Mouse (Mus musculus) layer of hippocampus, adult 2 months (tissue): ENCODE measurements around the gene Atf2. TPM values are rescaled to one million over a fixed set of nuclear protein-coding genes. Genes with fewer than 3 reads are reported as not detected.

Experiments used
- DNase-seq, 2 experiments: peaks; one replicate each; pipeline ENCODE4 v3.0.0; 2022; ENCODE audit warnings: low spot score in 2 of 2
- H3K27ac ChIP-seq: fragments of 200-600 bp; 2 replicates; pipeline ENCODE4 v1.8.1; 2022
- H3K4me3 ChIP-seq: fragments of 200-600 bp; 2 replicates; pipeline ENCODE4 v1.8.1; 2022; ENCODE audit warnings: mild to moderate bottlenecking
- CTCF ChIP-seq: fragments of 200-600 bp; conservative IDR thresholded peaks from 2 replicates; pipeline ENCODE4 v1.8.1; 2022; ENCODE audit warnings: antibody characterized with exemption, mild to moderate bottlenecking, moderate library complexity
- total RNA-seq, 2 experiments: library from RNA; stranded (reverse); gene quantifications; 2 replicates each; pipeline ENCODE4 v1.2.3; 2021

Gene Atf2
- total RNA-seq, 2 experiments from 2014 or later, result 137 to 151 TPM

DNA sequence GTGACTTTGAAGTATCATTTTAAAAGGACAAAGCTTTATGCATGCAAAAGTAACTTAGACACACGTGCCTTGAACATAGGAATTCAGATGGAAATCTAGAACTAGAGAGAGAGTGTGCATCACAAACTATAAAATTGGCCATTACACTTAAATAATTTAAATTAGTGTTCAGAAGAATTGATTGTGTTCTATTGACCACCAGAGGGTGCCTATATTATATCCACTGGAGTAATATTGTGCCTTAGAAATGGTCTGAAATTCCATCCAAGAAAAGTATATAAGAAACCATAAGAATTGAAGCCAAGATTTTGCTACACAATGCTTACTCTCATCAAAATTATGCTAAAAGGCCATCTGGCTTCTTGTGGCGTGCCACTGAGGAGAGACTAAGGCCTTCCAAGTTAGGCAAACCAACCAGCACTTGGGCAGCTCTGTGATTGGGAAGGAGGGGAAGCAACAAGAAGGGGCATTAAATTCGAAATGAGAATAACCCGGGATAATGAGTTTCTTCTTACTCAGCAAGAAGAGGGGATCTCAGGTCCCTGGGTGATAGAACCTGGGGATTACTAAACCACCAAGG is 113.3 kb downstream of the Atf2 start:
- H3K4me3 ChIP-seq, result no peak overlapping the region
- H3K27ac ChIP-seq, result no peak overlapping the region
- no peak for DNase-seq
- peak; percentile 59 for TF ChIP-seq CTCF

DNA sequence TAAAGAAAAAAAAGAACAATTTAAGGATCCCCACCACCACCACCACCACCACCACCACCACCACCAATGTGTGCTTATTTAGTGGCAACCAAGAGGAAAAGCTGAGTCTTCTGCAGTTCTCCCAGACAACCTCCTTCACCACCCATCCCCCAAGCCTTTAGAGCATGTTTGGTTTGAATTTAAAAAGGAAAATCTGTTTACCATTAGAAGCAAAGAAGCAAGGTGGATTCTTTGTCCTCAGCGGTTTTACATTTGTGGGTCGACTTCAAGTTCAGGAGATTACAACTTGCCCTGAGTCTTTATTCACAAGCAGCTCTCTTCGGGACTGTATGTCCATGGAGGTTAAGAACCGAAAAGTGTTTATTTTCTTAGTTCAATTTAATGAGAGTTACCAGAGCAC is 115.5 kb downstream of the Atf2 start:
- DNase-seq, result no peak
- no peak overlapping the region for H3K27ac ChIP-seq
- no peak for TF ChIP-seq CTCF
- no peak overlapping the region for H3K4me3 ChIP-seq

DNA sequence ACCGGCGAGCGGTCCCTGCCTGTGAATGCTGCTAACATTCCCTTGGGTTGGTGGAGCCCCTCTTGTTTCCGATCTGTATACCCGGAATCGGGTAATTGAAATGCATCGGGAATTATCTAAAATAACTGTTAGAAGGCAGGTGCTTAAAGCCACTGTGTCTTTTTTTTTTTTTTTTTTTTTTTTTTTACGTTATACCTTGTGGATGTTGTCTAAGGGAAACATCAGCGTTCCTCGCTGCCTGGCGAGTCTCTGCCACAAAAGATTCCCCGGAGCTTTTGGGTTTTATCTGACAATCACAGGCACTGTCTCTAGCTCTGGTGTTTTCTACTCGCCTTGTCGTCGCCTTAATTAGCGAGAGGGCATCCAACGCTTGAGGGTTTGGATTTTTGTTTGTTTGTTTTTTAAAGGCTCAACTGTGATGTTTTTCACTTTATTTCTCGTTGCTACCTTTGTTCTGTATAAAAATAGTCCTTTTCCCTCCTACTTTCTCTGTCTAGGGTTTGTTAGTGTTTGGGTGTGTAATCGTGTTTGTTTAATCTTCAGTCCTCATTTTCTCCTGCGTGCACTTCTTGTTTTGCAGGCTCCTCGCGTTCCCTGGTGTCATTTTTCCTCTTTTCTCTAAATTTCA is 116.6 kb downstream of the Atf2 start:
- peak overlapping the region; percentile 93 for H3K4me3 ChIP-seq
- DNase-seq, result no peak
- H3K27ac ChIP-seq, result peak overlapping the region; percentile 91
- no peak for TF ChIP-seq CTCF

DNA sequence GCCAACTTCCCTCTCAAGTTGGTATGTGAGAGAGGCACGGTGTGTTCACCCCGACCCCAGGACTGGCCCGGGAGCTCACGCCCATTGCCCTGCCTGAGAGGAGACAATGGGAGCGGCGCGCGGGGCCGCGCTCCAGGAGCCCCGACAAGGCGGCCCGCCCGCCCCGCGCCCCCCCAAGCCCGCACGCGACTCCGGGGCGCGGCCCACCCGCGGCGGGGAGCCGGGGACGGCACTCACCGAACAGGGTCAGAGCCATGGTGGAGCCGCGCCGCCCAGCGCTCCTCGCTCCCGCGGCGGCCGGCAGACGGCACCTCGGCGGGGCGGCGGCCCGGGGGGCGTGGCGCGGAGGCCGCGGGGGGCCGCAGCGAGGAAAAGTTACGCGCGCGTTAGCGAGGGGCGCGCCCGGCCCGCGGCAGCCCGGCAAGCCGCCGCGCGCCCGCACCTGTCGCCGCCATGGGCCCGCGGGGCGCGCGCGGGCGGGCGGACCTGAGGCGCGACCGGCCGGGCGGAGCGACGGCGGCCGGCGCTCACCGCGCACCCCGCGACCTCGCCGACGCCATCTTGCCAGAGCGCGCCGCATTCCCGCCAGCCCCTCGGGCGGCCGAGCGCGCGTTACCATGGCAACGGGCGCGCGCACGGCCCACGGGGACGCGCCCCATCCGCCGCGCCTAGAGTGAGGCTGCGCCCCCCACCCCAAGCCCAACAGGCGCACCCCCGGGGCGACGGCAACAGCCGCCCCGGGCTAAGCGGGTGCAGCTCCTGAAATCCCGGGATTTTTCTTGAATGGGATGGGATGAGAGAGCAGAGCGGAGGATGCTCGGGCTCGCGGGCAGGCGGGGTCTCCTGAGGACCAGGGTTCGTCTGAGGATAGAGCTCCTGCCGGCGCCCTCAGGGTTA is 117.4 kb downstream of the Atf2 start, which contains the start of gene Chn1:
Gene Chn1 (minus strand): TSS at position 561 of the 897 bp plus-strand sequence.
- no peak for TF ChIP-seq CTCF
- Histone ChIP-seq H3K27ac (peak within 1 kb of the TSS; percentile 91), H3K4me3 (peak within 1 kb of the TSS; percentile 93)
- peak; percentile 53 to 69 for DNase-seq

DNA sequence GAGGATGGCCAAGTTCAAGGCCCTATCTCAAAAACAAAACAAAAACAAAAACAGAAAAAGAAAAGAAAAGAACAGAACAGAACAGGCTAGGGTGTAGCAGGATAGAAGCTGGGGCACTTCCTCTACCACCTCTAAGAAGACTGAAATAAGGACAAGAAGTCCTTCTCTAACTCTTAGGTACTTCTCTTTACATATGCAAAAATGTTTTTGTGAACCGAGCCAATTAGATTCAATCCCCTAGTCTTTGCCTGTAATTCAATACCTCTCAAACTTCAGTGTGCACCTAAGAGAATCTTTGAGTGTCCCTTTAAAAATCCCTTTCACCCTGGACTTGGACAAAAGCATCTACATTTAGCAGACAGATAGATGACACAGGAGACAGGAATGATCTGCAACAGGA is 119.5 kb downstream of the Atf2 start:
- Histone ChIP-seq H3K4me3 (no peak overlapping the region), H3K27ac (no peak overlapping the region)
- DNase-seq, result no peak
- TF ChIP-seq CTCF, result no peak

DNA sequence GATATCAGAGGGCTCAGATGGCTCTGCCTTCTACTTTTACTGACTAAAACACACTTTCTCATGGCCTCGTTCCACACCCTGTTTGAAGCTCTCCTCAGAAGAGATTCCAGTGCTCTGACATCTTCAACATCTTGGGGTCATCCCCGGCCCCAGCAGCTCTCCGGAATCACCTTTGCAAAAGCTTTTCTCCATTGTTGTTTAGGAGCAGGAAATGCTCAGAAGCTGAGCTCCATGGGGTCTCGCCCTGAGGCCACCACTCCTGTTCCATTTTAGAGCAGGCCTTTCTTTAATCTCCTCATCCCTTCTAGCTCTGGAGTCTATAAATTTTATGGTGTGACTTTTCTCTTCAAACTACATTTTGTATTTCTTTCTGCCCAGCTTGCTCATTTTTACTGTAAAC is 123.8 kb downstream of the Atf2 start:
- no peak for TF ChIP-seq CTCF
- no peak overlapping the region for H3K27ac ChIP-seq
- no peak for DNase-seq
- no peak overlapping the region for H3K4me3 ChIP-seq

Other genes starting within 250 kb of the Atf2 start
- 1,000 to 10,000 TPM; 1,742 to 1,751 TPM for gene Chn1, start 117.3 kb downstream of the Atf2 start, total RNA-seq
- 100 to 1,000 TPM; 485 to 508 TPM for gene Atp5g3, start 18.7 kb upstream of the Atf2 start, total RNA-seq